Mouse (Mus musculus) telencephalon, adult 2 months (tissue): ENCODE measurements around the gene Babam2.

ENCODE experiments used
- DNase-seq: peaks from one replicate; pipeline ENCODE4 v3.0.0-alpha.2; 2011; ENCODE audit warnings: low read depth, low spot score

Gene Babam2

GRCm38 (mm10) chr5:31713841-31714264 is 16.4 kb downstream of the Babam2 start:
- DNase-seq, result no peak

GRCm38 (mm10) chr5:31715486-31716150 is 18.1 kb downstream of the Babam2 start:
- no peak for DNase-seq

GRCm38 (mm10) chr5:31724519-31724918 is 27.0 kb downstream of the Babam2 start:
- no peak for DNase-seq

GRCm38 (mm10) chr5:31725885-31726284 is 28.4 kb downstream of the Babam2 start:
- no peak for DNase-seq

- DNase-seq, result no peak
Measured at GRCm38 (mm10) chr5:31727456-31727855, 30.0 kb downstream of the Babam2 start.

- no peak for DNase-seq
Measured at GRCm38 (mm10) chr5:31732644-31733338, 35.3 kb downstream of the Babam2 start.

- no peak for DNase-seq
Measured at GRCm38 (mm10) chr5:31741931-31742330, 44.4 kb downstream of the Babam2 start.

GRCm38 (mm10) chr5:31742521-31743031 is 45.1 kb downstream of the Babam2 start:
- DNase-seq, result no peak

- DNase-seq, result no peak
Measured at GRCm38 (mm10) chr5:31749401-31749800, 51.9 kb downstream of the Babam2 start.

GRCm38 (mm10) chr5:31750231-31750925 is 52.9 kb downstream of the Babam2 start:
- peak; percentile 85 for DNase-seq

- peak; percentile 50 for DNase-seq
Measured at GRCm38 (mm10) chr5:31750955-31751354, 53.5 kb downstream of the Babam2 start.

GRCm38 (mm10) chr5:31754634-31755033 is 57.1 kb downstream of the Babam2 start:
- DNase-seq, result no peak

GRCm38 (mm10) chr5:31755255-31755654 is 57.8 kb downstream of the Babam2 start:
- DNase-seq, result no peak

- no peak for DNase-seq
Measured at GRCm38 (mm10) chr5:31758310-31759091, 61.0 kb downstream of the Babam2 start.

GRCm38 (mm10) chr5:31761836-31762235 is 64.4 kb downstream of the Babam2 start:
- no peak for DNase-seq

GRCm38 (mm10) chr5:31762773-31763172 is 65.3 kb downstream of the Babam2 start:
- no peak for DNase-seq

- no peak for DNase-seq
Measured at GRCm38 (mm10) chr5:31765824-31766223, 68.3 kb downstream of the Babam2 start.

- no peak for DNase-seq
Measured at GRCm38 (mm10) chr5:31766841-31767542, 69.5 kb downstream of the Babam2 start.

- no peak for DNase-seq
Measured at GRCm38 (mm10) chr5:31771486-31771885, 74.0 kb downstream of the Babam2 start.

GRCm38 (mm10) chr5:31771921-31772320 is 74.4 kb downstream of the Babam2 start:
- DNase-seq, result no peak

GRCm38 (mm10) chr5:31774976-31775375 is 77.5 kb downstream of the Babam2 start:
- DNase-seq, result no peak
